Mouse (Mus musculus): ENCODE data around the gene Dcaf8.

DNA sequence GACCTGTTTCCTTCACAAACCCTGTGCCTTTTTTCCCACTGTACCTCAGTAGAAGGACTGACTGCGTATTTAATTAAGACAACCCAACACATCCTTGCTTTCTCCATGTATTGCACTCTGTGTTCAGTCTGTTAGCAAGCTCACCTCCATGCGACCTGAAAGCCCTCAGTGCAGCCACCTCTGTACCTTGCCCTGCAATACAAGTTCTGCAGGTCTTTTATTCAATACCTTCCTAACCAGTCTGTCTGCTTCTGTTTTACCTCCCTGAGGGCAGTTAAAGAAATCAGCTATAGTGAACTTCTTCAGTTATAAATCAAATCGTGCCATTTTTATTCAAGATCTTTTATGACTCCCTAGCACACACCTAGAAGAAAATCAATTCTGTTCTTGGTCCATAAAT, 6.4 kb upstream of the Dcaf8 start:
- TF ChIP-seq CTCF (IDR thresholded peaks at IDR 0.05; ENCODE audit: extremely low read depth, insufficient read depth, insufficient read length, insufficient replicate concordance), result no peak
- TF ChIP-seq POLR2A (IDR thresholded peaks at IDR 0.05; ENCODE audit: low read depth, low read length), result no peak
